Mouse (Mus musculus) layer of hippocampus, postnatal 36 days (tissue): ENCODE data around the gene Anp32b. TPM values are rescaled to one million over a fixed set of nuclear protein-coding genes. Genes with fewer than 3 reads are reported as not detected.

Experiments used
- DNase-seq, 2 experiments: peaks; one replicate each; pipeline ENCODE4 v3.0.0; 2022
- total RNA-seq, 2 experiments: library from RNA; stranded (reverse); gene quantifications; 2 replicates each; pipeline ENCODE4 v1.2.3; 2021

Gene Anp32b
- total RNA-seq, 2 experiments from 2014 or later, result 50.2 to 55.6 TPM

DNA sequence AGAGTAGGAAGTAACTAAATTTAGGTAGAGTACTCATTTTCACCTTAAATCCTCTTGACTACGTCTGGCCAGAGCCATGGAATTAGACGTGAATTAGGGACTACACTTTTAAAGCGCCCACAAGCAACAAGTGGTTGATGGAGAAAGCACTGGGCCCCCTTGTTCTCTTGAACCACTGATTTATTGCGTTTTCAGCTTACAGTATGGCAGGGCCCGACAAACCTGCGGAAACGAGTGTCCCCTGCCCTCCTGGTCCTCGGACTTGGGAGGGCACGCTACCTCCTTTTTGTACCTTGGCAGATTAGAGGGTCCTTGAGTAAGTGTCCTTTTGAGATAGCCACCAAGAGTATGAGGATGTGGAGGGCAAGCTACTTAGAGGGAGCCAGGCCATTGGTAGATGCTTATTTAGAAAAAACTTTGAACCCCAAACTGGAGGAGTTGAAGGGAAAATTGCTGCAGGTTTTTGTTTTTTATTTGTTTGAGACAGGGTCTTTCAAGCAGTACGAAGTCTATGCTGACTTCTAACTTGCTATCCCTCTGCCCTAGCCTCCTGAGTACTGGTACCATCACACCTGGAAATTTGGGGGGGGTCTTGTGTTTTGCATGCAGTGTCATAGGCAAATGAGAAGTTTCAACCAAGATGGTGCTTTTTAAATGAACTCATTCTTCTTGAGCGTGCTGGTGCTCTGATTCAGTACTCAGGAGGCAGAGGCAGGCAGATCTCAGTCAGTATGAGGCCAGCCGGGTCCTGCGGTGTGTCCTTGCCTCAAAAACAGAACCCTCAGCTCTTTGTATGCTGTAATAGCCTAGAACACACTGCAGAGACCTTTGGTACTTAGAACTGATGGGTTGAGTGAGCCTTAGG, 2.4 kb downstream of the Anp32b start:
- DNase-seq, result no peak

DNA sequence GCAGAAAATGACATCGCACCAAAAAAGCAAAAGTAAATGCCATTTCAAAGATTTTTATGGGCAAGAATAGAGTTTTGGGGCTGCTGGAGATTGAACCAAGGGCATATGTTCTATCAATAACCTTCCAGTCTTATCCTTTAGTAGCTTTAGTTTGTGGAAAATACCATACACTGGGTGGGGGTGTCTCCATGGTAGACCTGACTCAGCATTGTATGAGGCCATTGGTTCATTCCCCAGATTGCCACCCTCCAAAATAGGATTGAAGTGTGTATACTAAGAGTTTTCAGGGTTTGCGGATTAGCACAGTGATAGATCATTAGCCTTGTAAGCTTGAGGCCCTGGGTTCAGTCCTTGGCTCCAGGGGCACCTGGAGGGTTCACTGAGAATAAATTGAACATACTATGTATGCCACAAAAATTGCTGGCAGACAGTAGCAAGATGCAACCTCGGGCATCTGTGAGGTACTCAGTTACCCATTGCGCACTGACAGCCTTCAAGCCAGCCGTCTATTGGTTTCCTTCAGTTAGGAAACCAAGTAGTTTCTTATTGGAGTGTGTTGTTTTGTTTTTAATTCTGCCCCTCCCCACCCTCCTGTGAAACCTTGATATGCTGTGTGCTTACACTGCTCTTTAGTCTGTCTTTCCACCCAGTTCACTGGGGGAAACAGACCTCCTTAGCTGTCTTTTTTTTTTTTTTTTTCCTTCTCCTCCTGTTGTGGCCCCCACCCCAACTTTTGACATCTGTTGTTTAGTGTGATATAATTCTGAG, 3.6 kb downstream of the Anp32b start:
- DNase-seq, result no peak

DNA sequence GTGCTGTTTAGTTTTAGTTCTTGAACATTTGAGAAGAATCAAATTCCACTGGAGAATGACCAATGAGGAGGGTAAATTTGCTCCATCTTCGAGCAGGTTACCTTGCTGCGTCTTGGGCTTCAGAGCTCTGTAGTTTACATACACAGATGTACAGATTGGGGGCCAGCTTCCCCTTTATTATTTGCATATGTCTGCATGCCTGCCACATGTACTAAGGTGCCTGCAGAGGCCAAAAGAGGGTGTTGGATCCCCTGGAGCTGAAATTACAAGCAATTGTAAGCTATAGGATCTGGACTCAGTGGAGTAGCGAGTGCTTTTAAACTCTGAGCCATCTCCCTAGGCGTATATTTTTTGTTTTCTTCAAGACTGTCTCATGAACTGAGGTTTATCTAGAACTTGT, 6.1 kb downstream of the Anp32b start:
- DNase-seq, result no peak

DNA sequence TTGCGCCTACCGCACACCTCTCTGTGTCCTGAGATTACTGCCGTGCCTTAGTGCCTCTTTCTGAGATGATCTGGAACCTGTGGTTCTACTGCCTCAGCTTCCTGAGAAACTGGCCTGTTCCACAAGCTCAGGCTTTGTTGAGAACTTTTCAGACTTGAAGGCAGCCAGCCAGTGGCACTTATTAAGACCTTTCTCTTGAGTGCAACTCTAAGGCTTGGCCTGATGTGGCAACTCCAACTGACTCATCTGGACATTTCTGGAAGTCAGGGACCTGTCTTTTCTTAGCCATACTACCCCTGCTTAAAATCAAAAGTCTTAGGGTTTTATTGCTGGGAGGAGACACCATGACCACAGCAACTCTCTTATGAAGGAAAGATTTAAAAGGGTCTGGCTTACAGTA, 6.5 kb downstream of the Anp32b start:
- no peak for DNase-seq

DNA sequence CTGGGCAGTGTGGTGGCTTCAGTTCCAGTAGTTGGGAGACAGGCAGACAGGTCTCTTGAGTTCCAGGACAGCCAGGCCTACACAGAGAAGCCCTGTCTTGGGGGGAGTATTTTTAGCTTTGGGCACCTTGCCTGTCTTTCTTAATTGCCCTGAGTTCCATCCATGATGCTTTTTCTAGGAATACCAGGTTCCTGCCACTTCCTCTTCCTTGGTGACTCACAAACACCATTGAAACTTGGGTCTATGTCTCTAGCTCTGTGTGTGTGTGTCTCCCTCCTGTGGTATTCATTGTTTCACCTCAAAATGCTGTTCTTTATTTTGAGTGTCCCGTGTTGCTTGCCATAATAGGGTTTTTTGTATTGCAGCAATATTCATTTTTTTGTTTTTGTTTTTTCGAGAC, 7.7 kb downstream of the Anp32b start:
- DNase-seq, result no peak

DNA sequence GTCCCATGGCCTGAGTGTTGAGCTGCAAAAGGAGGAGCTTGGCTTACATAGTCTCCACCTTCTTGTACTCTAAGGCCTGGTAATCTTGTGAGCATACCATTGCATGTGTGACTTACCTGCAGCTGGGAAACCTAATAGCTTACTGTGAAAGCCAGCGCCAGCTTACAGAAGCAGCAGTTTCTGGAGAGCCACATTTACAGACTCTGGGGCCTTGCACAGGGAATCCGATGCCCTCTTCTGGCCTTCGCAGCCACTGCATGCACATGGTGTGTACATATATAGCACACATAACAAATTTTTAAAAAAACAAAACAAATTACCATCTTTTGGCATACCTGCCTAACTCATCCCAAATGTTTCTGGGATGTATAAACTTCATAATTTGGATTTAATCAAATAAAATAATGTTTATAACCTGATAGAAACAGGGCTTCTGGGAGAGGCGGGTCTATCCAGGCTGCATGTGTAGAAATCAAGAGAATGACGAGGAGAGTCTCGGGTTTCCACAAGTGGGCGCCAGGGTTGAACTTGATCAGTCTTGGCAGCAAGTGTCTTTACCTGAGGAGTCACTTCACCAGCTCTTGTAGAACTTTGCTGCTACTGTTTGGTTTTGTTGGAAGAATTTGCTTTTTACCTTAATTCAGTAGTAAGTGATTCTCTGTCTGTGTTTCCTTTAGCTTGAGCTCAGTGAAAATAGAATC, 12.6 kb downstream of the Anp32b start:
- DNase-seq, result no peak

DNA sequence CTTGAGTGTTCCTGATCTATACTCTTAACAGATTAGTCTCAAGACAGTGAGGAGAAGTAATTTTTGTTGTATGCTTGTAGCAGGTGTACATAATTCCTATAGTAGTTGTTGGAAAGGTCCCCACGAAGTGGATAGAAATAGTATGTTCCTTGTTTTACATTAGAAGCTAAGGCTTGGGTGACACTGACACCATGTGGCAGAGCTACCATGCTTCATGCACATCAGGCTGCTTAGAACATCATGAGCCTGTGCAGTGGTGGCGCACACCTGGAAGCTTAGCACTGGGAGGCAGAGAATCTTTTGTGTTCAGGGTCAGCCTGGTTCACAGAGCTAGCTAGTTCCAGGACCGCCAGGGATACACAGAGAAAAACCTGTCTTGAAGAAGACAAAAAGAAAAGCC, 15.0 kb downstream of the Anp32b start:
- DNase-seq, result no peak

DNA sequence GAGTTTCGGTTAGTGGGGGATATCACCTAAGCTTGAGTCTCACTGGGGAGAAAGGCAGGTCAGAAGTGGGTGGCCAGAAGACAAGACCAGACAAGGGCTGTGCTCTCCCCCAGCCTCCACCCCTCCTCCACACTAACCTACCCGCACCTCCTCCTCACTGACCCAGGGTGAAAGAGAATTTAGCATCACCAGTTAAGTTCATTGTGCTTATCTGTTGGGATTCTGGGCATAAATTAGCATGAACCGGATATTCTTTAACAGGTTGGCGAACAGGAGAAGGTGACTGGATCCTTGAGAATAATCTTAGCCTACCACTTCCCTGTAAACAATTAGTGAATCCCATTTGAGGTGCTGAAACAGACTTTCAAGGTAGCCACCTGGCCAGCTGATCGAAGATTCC, 24.4 kb downstream of the Anp32b start:
- DNase-seq, result no peak

DNA sequence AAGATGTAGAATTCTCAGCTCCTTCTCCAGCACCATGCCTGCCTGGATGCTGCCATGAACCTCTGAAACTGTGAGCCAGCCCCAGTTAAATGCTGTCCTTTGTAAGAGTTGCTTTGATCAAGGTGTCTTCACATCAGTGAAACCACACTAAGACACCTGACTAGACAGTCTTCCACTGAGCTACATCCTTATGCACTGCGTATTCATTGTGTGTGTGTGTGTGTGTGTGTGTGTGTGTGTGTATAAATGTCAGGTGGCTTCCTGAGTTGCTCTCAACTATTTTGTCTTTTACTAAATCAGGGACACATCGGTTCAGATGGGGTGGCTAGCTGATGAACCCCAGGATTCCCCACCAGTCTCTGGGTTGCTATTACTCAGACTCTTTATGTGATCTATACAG, 28.4 kb downstream of the Anp32b start:
- DNase-seq, result no peak

DNA sequence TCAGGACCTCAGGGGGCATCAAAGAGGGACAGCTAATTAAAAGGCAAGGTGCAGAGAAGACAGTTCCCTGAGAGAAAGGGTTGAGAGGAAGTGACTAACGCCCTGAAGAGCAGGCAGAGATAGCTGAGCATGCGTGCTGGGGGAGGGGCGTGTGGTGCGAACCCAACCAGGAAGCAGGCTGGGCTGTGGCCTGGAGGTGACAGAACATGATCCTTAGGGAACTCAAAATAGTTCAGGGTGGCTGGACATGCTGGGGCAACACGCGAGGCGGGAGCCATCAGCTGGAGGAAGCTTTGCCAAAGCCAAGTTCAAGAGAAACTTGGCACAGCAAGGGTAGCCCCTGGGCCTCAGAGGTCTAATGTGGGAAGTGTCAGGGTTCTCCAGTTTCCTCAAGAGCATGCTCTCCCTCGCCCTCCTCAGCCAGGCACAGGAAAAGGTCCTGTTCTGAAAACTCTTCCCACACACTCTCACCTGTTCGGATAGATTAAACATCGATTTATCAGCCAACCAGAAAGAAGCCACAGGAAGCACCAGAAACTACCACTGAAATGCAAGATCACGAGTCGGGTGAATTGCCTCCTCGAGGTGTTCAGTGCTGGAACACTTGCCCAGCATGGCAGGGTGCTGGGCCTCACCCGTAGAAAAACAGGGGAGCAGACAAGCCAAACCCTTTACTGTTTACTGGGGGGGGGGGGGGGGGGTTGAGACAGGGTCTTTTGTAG, 35.2 kb downstream of the Anp32b start:
- DNase-seq, result peak in 1 of 2 experiments; percentile 29

DNA sequence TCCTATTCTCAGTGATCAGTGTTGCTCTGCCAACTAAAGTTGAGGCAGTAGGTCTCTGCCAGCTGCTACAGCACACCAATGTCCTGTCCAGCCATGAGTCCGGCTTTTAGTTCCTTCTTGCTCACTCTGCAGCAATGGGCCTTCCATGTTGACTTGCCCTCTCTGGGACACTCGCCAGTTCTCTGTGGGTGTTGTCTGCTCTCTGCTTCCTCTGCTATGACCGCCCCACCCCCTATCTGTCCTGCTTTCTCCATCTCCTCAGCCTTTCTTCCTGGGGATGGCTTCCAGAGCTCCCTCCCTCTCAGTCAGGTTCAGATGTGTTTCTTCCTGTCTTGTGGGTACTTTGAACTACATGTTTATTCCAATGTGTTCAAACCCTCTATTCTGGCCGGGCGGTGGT, 36.6 kb downstream of the Anp32b start:
- no peak for DNase-seq

DNA sequence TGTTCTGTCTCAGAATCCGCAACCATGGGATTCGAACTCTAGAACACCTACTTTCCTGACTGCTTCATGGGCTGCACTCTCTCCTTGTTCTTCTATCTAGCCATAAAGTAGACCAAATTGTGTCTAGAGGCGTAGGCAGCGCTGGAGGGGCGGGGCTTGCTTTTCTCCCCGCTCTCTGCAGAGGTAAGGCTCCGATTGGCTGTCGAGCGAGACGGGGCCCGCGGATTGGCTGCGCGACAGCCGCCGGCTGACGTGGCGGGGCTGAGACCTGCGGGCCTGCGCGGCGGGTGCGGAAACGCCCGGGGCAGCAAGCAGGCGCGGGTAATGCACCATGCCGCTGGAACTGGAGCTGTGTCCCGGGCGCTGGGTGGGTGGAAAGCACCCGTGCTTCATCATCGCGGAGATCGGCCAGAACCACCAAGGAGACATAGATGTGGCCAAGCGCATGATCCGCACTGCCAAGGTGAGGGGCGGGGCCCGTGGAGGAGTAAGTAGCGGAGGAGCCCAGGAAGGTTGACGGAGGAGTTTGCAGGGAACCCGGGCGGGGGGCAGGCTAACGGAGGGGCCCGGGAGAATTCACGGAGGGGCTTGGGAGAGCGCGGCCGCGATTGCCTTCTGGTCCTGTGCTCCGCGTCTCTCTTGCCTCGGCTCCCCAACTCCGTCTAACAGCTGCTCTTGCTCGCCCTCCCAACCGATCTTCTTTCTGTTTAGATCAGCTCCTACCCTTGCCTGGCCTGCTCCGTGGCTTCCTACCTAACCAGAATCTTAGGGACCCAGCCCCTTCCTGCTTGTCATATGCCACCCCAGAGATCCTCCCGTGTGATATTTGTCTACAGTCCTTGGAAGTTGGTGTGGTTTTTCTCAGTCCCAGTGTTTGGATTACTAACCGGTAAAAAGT, 38.6 kb downstream of the Anp32b start, which contains the start of gene Nans:
Nans (plus strand) TSS at position 221 of the 898 bp plus-strand sequence.
- DNase-seq, result peak; percentile 93

DNA sequence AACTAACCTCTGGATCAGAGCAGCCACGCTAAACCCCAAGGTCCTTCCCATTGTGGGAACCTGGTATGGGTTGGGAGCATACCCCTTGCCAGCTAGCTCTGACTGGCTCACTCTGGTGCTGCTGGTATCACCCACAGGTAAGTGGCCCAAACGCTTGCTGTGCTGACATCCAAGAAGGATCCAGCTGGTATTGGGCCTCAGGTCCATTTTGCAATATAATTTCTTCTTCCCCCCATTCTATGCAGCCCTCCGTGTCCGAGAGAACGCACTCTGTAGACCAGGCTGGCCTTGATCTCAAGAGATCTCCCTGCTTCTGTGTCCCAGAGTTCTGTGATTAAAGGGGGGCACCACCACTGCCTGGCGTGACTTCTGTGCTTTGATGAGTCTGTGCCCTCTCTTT, 42.4 kb downstream of the Anp32b start:
- DNase-seq, result no peak

DNA sequence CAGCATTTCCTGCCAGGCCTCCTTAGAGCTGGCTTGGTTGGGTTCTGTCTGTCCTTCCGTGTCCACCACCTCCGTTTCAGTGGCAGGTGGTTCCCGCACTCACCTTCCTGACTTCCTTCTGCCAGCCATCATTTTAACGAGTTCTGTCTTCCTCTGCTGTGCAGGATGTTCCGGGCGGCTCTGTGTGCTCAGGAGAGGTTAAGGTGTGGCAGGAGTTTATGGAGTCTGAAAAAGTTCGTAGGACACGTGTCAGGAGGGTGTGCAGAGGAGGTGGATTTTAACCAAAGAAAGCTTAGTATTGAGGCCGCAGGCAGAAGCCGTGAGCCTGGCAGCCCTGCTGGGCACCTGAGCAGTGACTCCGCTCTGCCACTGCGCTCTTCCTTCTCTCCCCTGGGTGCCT, 44.8 kb downstream of the Anp32b start:
- no peak for DNase-seq

DNA sequence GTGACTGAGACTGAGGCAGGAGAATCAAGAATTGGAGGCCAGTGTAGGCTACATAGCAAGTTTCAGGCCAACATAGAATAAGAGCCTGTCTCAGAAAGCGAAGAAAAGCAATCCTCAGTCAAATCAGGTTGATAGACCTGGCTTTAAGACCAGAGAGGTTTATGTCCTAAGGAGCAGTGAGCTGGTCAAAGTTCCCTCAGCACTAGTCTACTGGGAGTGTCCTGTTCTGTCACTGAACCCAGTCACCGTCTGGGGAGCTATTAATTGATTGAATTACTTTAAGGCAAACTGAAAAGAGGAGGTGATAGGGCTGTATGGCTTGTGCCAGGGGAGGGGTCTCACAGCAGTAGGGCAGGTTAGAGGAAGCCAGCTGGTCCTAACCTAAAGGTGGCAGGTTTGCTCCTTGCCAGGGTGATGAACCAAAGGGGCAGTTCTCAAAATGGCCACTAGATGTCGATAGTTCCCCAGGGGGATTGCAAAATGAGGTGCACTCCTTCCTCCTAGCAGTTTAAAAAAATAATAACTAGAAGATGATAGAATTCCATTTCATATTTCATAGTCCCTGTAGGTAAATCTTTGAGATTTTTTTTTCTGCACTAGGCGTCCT, 46.7 kb downstream of the Anp32b start:
- peak; percentile 41 to 62 for DNase-seq

DNA sequence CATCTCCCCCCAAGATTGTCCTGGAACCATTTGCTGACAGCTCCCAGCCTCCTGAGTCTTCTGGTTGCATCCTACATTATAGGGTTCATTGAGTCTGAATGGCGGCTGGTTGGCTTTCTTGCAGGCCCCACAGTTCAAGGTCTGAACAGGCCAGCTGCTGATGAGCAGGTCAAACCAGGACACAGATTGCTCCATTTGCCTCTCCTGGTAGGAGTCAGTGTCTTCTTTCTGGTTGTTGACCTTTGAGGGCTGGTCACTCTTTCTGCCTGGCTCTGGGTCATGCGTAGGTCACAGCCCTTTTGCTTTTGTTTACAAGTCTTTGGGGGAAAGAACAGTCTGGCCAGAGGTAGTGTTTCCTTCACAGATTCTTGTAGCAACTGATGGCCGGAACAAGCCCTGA, 47.8 kb downstream of the Anp32b start:
- no peak for DNase-seq

DNA sequence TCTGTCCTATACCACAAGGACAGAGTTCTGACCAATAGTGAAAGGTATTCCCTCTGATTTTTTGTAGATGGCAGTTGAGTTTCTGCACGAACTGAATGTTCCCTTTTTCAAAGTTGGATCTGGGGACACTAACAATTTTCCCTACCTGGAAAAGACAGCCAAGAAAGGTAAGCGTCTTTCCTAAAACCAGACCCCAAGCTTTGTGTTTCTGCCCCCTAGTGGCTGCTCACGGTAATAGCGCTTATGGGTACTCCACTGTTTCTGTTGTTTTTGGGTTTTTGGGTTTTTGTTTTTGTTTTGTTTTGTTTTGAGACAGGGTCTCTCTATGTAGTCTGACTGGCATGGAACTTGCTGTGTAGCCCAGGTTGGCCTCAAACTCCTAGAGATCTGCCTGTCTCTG, 48.3 kb downstream of the Anp32b start:
- no peak for DNase-seq

DNA sequence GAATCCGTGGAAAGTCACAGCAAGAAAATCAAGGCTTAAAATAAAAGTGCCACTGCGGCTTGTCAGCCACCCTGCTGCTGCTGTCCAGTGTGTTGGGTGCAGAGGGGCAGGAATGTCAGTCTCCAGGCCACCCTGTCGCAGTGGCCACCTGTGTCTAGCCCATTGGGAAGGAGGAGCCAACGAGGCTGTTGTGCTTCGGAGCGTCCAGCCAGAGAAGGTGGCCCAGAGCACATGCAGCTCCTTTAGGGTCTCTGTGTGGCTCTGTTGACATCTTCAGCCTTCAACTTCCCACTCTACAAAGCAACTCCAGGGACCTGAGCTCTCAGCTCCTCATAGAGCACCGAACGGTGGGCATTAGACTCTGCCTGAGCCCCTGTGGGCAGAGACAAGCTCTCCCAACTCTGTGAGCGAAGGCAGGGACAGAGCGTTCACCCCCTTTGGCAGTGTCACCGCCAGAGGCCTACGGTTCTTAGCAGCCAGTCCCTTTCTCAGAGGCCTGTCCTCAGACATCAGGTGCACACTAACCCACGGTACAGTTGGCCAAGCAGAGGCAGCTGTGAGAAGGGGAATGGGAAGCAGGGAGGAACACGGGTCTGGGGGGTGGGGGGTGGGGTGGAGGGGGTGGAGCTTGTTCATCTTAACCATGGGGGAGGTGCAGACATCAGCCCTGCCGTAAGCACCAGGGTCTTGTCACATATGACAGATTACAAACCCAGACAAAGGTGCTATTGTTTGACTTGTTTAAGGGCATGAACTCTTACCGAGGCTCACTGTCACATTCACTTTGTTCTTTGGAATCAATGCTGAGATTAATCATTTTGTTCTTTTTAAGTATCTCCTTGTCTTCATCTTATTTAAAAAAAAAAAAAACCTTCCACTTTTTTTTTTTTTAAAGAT, 52.2 kb downstream of the Anp32b start:
- no peak for DNase-seq

DNA sequence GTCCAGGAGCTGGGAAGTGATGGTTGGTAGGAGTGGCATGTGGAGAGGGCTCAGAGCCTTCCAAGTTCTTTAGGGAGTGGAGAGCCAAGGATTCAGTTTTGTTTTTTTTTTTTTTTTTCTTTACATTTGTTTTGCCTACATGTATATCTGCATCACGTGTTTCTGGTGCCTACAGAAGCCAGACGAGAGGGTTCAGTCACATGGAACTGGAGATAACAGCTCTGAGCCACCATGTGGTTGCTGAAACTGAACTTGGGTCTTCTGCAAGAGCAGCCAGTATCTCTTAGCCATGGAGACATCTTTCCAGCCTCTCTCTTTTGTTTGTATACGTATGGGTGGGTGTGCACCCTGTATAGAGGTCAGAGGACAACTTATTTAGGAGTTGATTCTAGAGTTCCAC, 53.2 kb downstream of the Anp32b start:
- no peak for DNase-seq
